Mouse (Mus musculus): ENCODE results near the gene Jag1.

DNA sequence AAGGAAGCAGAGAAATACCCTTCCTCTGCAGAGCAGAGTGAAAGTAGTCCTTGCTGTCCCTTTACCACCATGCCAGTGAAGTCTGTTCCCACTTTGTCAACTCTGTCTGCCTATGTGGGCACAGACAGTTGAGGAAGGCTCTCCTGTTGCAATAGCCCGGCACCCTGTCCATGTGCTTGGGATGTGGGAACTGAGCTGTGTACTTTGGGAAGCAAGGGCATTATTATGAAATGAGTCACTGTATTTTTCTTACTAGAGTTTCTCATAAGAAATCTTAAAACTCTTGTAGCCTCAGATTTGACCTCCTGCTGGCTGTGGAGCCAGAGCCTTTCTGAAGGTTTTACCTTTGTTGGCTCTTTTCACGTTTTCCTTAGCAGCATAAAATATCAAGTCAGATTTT lies 67.1 kb downstream of the Jag1 start:
- TF ChIP-seq GATA1 (IDR thresholded peaks at IDR 0.05; ENCODE audit: borderline replicate concordance, low read length), result no peak
- TF ChIP-seq FLI1 (IDR thresholded peaks at IDR 0.05; ENCODE audit: low read length), result no peak
